Mouse (Mus musculus): ENCODE measurements at regions not wholly inside any gene's neighbourhood (a gene's known extent, or its start where the extent isn't known, plus 50 kb on each side); places are given as distances from the start of the nearest gene placed in this dataset.

GRCm38 (mm10) chr10:37436849-37437248 lies 298.1 kb upstream of the Marcks start:
- no peak for ATAC-seq (replicated peaks; ENCODE audit: insufficient number of reproducible peaks, insufficient read depth, low FRiP score, low read depth)
- no peaks in the 10 kb centered on the region for H3K9me3 ChIP-seq (replicated peaks)
- H3K4me2 ChIP-seq, result no peak overlapping the region
- H3K4me1 ChIP-seq (replicated peaks), result no peaks in the 10 kb centered on the region
- no peak overlapping the region for H3K27ac ChIP-seq
- H3K36me3 ChIP-seq, result no peaks in the 10 kb centered on the region
- no peaks in the 10 kb centered on the region for H3K27me3 ChIP-seq
- no peak overlapping the region for H3K4me3 ChIP-seq
- H3K9ac ChIP-seq, result no peak overlapping the region

- no peak overlapping the region for H3K9ac ChIP-seq
- no peak overlapping the region for H3K27ac ChIP-seq
- no peaks in the 10 kb centered on the region for H3K9me3 ChIP-seq (replicated peaks)
- no peaks in the 10 kb centered on the region for H3K4me1 ChIP-seq (replicated peaks)
- no peaks in the 10 kb centered on the region for H3K27me3 ChIP-seq
- 74% methylated on average over 5 of the region's 5 CpGs for WGBS
- no peak overlapping the region for H3K4me3 ChIP-seq
- H3K4me2 ChIP-seq, result no peak overlapping the region
- H3K36me3 ChIP-seq, result no peaks in the 10 kb centered on the region
- ATAC-seq (replicated peaks; ENCODE audit: insufficient number of reproducible peaks, insufficient read depth, low FRiP score, low read depth), result no peak
These were observed 295.5 kb upstream of the Marcks start for GRCm38 (mm10) chr10:37434229-37434628.

- no peaks in the 10 kb centered on the region for H3K27me3 ChIP-seq
- H3K4me1 ChIP-seq (replicated peaks), result peaks cover 4% of the 10 kb centered on the region; the same call in 1 of the 2 replicates
- H3K36me3 ChIP-seq, result no peaks in the 10 kb centered on the region
- no peaks in the 10 kb centered on the region for H3K9me3 ChIP-seq (replicated peaks)
- no peak overlapping the region for H3K9ac ChIP-seq
- H3K4me3 ChIP-seq, result no peak overlapping the region
- no peak for ATAC-seq (replicated peaks; ENCODE audit: insufficient number of reproducible peaks, insufficient read depth, low FRiP score, low read depth)
- H3K4me2 ChIP-seq, result no peak overlapping the region
- H3K27ac ChIP-seq, result no peak overlapping the region
- WGBS, result 34% methylated on average over 1 of the region's 1 CpGs
These were observed 284.3 kb upstream of the Marcks start for GRCm38 (mm10) chr10:37423047-37423446.

GRCm38 (mm10) chr10:37422612-37423011 lies 283.9 kb upstream of the Marcks start:
- no peak overlapping the region for H3K4me3 ChIP-seq
- peaks cover 4% of the 10 kb centered on the region; the same call in 1 of the 2 replicates for H3K4me1 ChIP-seq (replicated peaks)
- H3K9me3 ChIP-seq (replicated peaks), result no peaks in the 10 kb centered on the region
- no peak overlapping the region for H3K9ac ChIP-seq
- no peak for ATAC-seq (replicated peaks; ENCODE audit: insufficient number of reproducible peaks, insufficient read depth, low FRiP score, low read depth)
- H3K4me2 ChIP-seq, result no peak overlapping the region
- H3K27me3 ChIP-seq, result no peaks in the 10 kb centered on the region
- no peak overlapping the region for H3K27ac ChIP-seq
- WGBS, result 32% methylated on average over 2 of the region's 2 CpGs
- no peaks in the 10 kb centered on the region for H3K36me3 ChIP-seq

- H3K9ac ChIP-seq, result no peak overlapping the region
- H3K4me1 ChIP-seq (replicated peaks), result no peaks in the 10 kb centered on the region
- no peak for ATAC-seq (replicated peaks; ENCODE audit: insufficient number of reproducible peaks, insufficient read depth, low FRiP score, low read depth)
- no peak overlapping the region for H3K27ac ChIP-seq
- no peak overlapping the region for H3K4me2 ChIP-seq
- no peaks in the 10 kb centered on the region for H3K27me3 ChIP-seq
- 70% methylated on average over 1 of the region's 1 CpGs for WGBS
- no peak overlapping the region for H3K4me3 ChIP-seq
- no peaks in the 10 kb centered on the region for H3K9me3 ChIP-seq (replicated peaks)
- H3K36me3 ChIP-seq, result no peaks in the 10 kb centered on the region
These were observed 277.6 kb upstream of the Marcks start for GRCm38 (mm10) chr10:37416321-37416720.

GRCm38 (mm10) chr10:37412401-37412800 lies 273.7 kb upstream of the Marcks start:
- no peak overlapping the region for H3K4me3 ChIP-seq
- no peaks in the 10 kb centered on the region for H3K9me3 ChIP-seq (replicated peaks)
- H3K9ac ChIP-seq, result no peak overlapping the region
- no peak for ATAC-seq (replicated peaks; ENCODE audit: insufficient number of reproducible peaks, insufficient read depth, low FRiP score, low read depth)
- no peak overlapping the region for H3K27ac ChIP-seq
- WGBS, result 90% methylated on average over 1 of the region's 1 CpGs
- no peaks in the 10 kb centered on the region for H3K4me1 ChIP-seq (replicated peaks)
- no peaks in the 10 kb centered on the region for H3K36me3 ChIP-seq
- H3K4me2 ChIP-seq, result no peak overlapping the region
- H3K27me3 ChIP-seq, result no peaks in the 10 kb centered on the region

GRCm38 (mm10) chr10:37409749-37410148 lies 271.0 kb upstream of the Marcks start:
- no peaks in the 10 kb centered on the region for H3K36me3 ChIP-seq
- no peaks in the 10 kb centered on the region for H3K4me1 ChIP-seq (replicated peaks)
- no peak overlapping the region for H3K27ac ChIP-seq
- no peak overlapping the region for H3K9ac ChIP-seq
- no peaks in the 10 kb centered on the region for H3K9me3 ChIP-seq (replicated peaks)
- no peak overlapping the region for H3K4me2 ChIP-seq
- no peaks in the 10 kb centered on the region for H3K27me3 ChIP-seq
- WGBS, result 61% methylated on average over 1 of the region's 1 CpGs
- no peak for ATAC-seq (replicated peaks; ENCODE audit: insufficient number of reproducible peaks, insufficient read depth, low FRiP score, low read depth)
- no peak overlapping the region for H3K4me3 ChIP-seq

- no peak overlapping the region for H3K9ac ChIP-seq
- no peaks in the 10 kb centered on the region for H3K36me3 ChIP-seq
- H3K4me1 ChIP-seq (replicated peaks), result no peaks in the 10 kb centered on the region
- WGBS, result 80% methylated on average over 2 of the region's 2 CpGs
- no peak overlapping the region for H3K4me3 ChIP-seq
- no peak overlapping the region for H3K4me2 ChIP-seq
- H3K9me3 ChIP-seq (replicated peaks), result no peaks in the 10 kb centered on the region
- H3K27me3 ChIP-seq, result no peaks in the 10 kb centered on the region
- H3K27ac ChIP-seq, result no peak overlapping the region
- no peak for ATAC-seq (replicated peaks; ENCODE audit: insufficient number of reproducible peaks, insufficient read depth, low FRiP score, low read depth)
These were observed 268.8 kb upstream of the Marcks start for GRCm38 (mm10) chr10:37407487-37407886.

GRCm38 (mm10) chr10:37404933-37405332 lies 266.2 kb upstream of the Marcks start:
- no peak overlapping the region for H3K4me2 ChIP-seq
- no peaks in the 10 kb centered on the region for H3K36me3 ChIP-seq
- no peak overlapping the region for H3K27ac ChIP-seq
- 93% methylated on average over 4 of the region's 4 CpGs for WGBS
- no peak for ATAC-seq (replicated peaks; ENCODE audit: insufficient number of reproducible peaks, insufficient read depth, low FRiP score, low read depth)
- no peaks in the 10 kb centered on the region for H3K27me3 ChIP-seq
- H3K9me3 ChIP-seq (replicated peaks), result no peaks in the 10 kb centered on the region
- H3K4me3 ChIP-seq, result no peak overlapping the region
- peaks cover 4% of the 10 kb centered on the region; the same call in 1 of the 2 replicates for H3K4me1 ChIP-seq (replicated peaks)
- no peak overlapping the region for H3K9ac ChIP-seq

GRCm38 (mm10) chr10:37404407-37404806 lies 265.7 kb upstream of the Marcks start:
- Histone ChIP-seq H3K36me3 (no peaks in the 10 kb centered on the region), H3K9ac (no peak overlapping the region), H3K27ac (no peak overlapping the region), H3K4me3 (no peak overlapping the region), H3K9me3 (replicated peaks) (no peaks in the 10 kb centered on the region), H3K4me1 (replicated peaks) (peaks cover 4% of the 10 kb centered on the region; the same call in 1 of the 2 replicates), H3K4me2 (no peak overlapping the region), H3K27me3 (no peaks in the 10 kb centered on the region)
- ATAC-seq (replicated peaks; ENCODE audit: insufficient number of reproducible peaks, insufficient read depth, low FRiP score, low read depth), result no peak

GRCm38 (mm10) chr10:37402376-37402775 lies 263.7 kb upstream of the Marcks start:
- H3K27ac ChIP-seq, result no peak overlapping the region
- no peak overlapping the region for H3K4me2 ChIP-seq
- no peaks in the 10 kb centered on the region for H3K36me3 ChIP-seq
- H3K27me3 ChIP-seq, result no peaks in the 10 kb centered on the region
- no peak overlapping the region for H3K4me3 ChIP-seq
- H3K9ac ChIP-seq, result no peak overlapping the region
- no peaks in the 10 kb centered on the region for H3K9me3 ChIP-seq (replicated peaks)
- ATAC-seq (replicated peaks; ENCODE audit: insufficient number of reproducible peaks, insufficient read depth, low FRiP score, low read depth), result no peak
- peaks cover 8% of the 10 kb centered on the region for H3K4me1 ChIP-seq (replicated peaks)
- WGBS, result 86% methylated on average over 1 of the region's 1 CpGs

GRCm38 (mm10) chr10:37400991-37401390 lies 262.3 kb upstream of the Marcks start:
- 28% methylated on average over 1 of the region's 1 CpGs for WGBS
- no peaks in the 10 kb centered on the region for H3K9me3 ChIP-seq (replicated peaks)
- H3K9ac ChIP-seq, result no peak overlapping the region
- H3K4me2 ChIP-seq, result no peak overlapping the region
- no peak overlapping the region for H3K4me3 ChIP-seq
- peaks cover 16% of the 10 kb centered on the region for H3K4me1 ChIP-seq (replicated peaks)
- no peaks in the 10 kb centered on the region for H3K36me3 ChIP-seq
- no peak for ATAC-seq (replicated peaks; ENCODE audit: insufficient number of reproducible peaks, insufficient read depth, low FRiP score, low read depth)
- no peaks in the 10 kb centered on the region for H3K27me3 ChIP-seq
- H3K27ac ChIP-seq, result 0 out of 2 replicates have a peak overlapping the region, but pooled peaks have one; percentile 15
